Mouse (Mus musculus) limb, embryonic 13.5 days (tissue): ENCODE data around the gene Gm17190. TPM values are rescaled to one million over a fixed set of nuclear protein-coding genes. Genes with fewer than 3 reads are reported as not detected.
"Not testable (repeated sequence)": the region's sequence is repeated elsewhere in the genome, so short reads cannot be mapped to it uniquely, and the experiment has no call there.

ENCODE experiments used
- ATAC-seq: fragments of 200-750 bp; cut with Nextera tagmentation; 2 replicates; pipeline ENCODE4 v1.8.0; 2017; ENCODE audit warnings: low read depth, moderate number of reproducible peaks, moderate TSS enrichment; ENCODE audit not compliant: low FRiP score
- H3K27ac ChIP-seq: fragments of 300-500 bp; sonication (generic); 2 replicates; pipeline ENCODE4 v1.5.1; 2015; ENCODE audit warnings: inconsistent platforms, mild to moderate bottlenecking, moderate library complexity
- H3K27me3 ChIP-seq: fragments of 300-500 bp; sonication (generic); 2 replicates; pipeline ENCODE4 v1.6.1; 2015; ENCODE audit warnings: mild to moderate bottlenecking, inconsistent platforms
- H3K36me3 ChIP-seq: fragments of 300-500 bp; sonication (generic); 2 replicates; pipeline ENCODE4 v1.6.1; 2015; ENCODE audit warnings: inconsistent platforms, mild to moderate bottlenecking, moderate library complexity
- H3K4me1 ChIP-seq: fragments of 300-500 bp; sonication (generic); 2 replicates; pipeline ENCODE4 v1.6.1; 2015; ENCODE audit warnings: inconsistent platforms
- H3K4me2 ChIP-seq: fragments of 300-500 bp; sonication (generic); replicated peaks from 2 replicates; pipeline ENCODE4 v1.6.1; 2015; ENCODE audit warnings: inconsistent platforms, mild to moderate bottlenecking, moderate library complexity
- H3K4me3 ChIP-seq: fragments of 300-500 bp; sonication (generic); 2 replicates; pipeline ENCODE4 v1.5.1; 2015; ENCODE audit warnings: moderate library complexity, mild to moderate bottlenecking, inconsistent platforms
- H3K9ac ChIP-seq: fragments of 300-500 bp; sonication (generic); 2 replicates; pipeline ENCODE4 v1.6.1; 2015; ENCODE audit warnings: mild to moderate bottlenecking, inconsistent platforms
- H3K9me3 ChIP-seq: fragments of 300-500 bp; sonication (generic); 2 replicates; pipeline ENCODE4 v1.6.1; 2016; ENCODE audit warnings: inconsistent platforms
- WGBS: fragments of 180-500 bp; shearing (Covaris S2); methylation state at CpG from one replicate; pipeline ENCODE4 v1.1.7; 2015; 5-methylcytosine and 5-hydroxymethylcytosine counted together
- polyA plus RNA-seq: library from polyadenylated mRNA; unstranded; fragments of >200 nt; fragmentation: Nextera tagmentation; extraction: Ambion mirVana; gene quantifications from 2 replicates; pipeline ENCODE4 v1.2.1, GENCODE M21; 2015

Gene Gm17190
- polyA plus RNA-seq = not detected in 2 replicates

DNA sequence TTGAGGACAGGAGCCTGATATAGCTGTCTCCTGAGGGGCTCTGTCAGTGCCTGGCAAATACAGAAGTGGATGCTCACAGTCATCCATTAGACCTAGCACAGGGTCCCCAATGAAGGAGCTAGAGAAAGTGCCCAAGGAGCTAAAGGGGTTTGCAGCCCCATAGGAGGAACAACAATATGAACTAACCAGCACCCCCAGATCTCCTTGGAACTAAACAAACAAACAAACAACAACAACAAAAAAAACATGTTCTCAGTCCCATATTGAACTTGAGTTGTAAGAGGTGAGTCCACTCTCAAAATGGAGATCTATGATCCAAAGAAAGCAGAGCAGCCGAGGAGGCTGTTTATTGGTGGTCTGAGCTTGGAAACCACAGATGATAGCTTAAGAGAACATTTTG is at the start of gene Gm17190:
Gene Gm17190 (plus strand): TSS at position 301 of the 400 bp plus-strand sequence.
- not testable (repeated sequence) for H3K36me3 ChIP-seq, H3K4me2 ChIP-seq, H3K27ac ChIP-seq, H3K4me3 ChIP-seq, H3K9ac ChIP-seq, H3K4me1 ChIP-seq, H3K9me3 ChIP-seq, H3K27me3 ChIP-seq, ATAC-seq
- 87% methylated on average over 1 of the region's 1 CpGs for WGBS

DNA sequence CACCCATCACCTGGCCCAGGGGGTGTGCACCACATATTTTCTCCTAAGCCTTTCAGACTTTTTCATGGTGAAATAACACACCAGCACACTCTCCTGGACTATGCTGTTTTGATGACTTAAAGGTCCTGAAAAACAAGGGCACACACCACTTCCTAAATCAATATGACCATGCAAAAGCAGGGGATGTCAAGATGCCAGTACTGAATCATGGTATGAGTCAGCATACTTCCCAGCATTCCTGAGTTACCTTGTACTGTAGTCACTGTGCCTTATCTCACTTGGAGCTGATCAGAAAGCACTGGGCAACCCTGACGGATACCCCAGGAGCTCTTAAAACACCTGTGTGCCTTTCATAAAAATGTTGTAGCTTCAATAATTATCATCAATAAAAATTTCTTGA is 42.3 kb upstream of the Gm17190 start:
- H3K4me2 ChIP-seq = no peak overlapping the region
- H3K27me3 ChIP-seq = no peaks in the 10 kb centered on the region
- H3K27ac ChIP-seq = no peak overlapping the region
- no peak overlapping the region for H3K9ac ChIP-seq
- no peak overlapping the region for H3K4me3 ChIP-seq
- WGBS = 69% methylated on average over 1 of the region's 1 CpGs
- ATAC-seq = no peak
- no peaks in the 10 kb centered on the region for H3K36me3 ChIP-seq
- no peaks in the 10 kb centered on the region for H3K4me1 ChIP-seq
- 0 out of 2 replicates have a peak, but pooled peaks cover 6% of the 10 kb centered on the region for H3K9me3 ChIP-seq

DNA sequence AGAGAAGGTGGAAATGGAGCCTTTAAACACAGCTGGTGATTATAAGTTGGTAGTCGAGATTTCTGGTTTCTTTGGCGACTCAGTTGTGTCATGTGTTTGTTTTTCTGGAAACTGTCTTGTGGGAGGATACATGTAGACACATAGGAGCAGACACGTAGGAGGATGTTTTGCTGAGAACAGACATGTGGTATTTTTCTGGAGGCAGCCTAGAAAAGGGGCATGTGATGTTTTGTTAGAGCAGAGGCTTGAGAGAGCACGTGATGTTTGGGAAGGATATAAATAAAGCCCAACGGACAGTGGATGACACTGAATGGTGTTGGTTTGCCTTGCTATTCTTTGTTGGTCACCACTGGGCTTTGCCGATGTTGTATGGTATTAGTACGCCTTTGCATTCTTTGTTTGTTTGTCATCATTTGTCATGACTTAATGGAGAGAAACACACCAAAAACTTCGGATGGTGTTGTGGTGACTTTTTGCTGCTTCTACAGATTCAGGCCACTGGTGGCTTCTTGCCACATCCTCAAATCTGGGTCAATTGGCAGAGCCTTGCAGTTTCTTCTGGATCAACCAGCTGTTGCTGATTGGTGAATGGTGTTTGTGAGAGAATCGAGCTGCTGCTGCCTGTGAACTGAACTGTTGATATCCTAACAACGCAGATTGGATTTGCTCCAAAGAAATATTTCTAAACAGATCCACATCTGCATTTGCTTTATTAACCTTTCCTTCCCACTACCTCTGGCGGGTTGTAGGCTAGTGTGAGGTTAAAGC is 41.4 kb upstream of the Gm17190 start:
- Histone ChIP-seq H3K4me1 (no peaks in the 10 kb centered on the region), H3K4me3 (no peak overlapping the region), H3K36me3 (no peaks in the 10 kb centered on the region), H3K4me2 (no peak overlapping the region), H3K9me3 (0 out of 2 replicates have a peak, but pooled peaks cover 6% of the 10 kb centered on the region), H3K9ac (no peak overlapping the region), H3K27me3 (no peaks in the 10 kb centered on the region), H3K27ac (no peak overlapping the region)
- whole genome bisulfite sequencing = 79% methylated on average over 11 of the region's 11 CpGs
- no peak for ATAC-seq

DNA sequence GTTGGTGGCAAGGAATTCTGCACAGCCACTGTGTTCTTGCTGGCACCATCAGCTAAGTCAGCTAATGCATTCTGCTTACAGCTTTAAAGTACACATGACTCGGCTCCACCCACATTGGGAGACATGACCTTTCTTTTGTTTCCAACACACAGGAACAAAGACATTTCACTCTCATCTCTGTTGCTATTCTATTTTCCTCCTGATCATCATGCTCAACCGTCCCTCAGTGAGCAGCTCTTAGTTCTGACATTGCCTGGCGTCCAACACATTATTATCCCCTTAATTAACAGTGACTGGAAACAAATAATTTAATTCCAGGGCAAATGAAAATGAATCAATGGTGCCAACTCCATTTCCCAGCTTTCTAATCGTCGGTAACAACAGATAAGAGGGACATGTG is 36.5 kb upstream of the Gm17190 start:
- Histone ChIP-seq H3K9ac (no peak overlapping the region), H3K4me1 (no peaks in the 10 kb centered on the region), H3K4me2 (no peak overlapping the region), H3K27ac (no peak overlapping the region), H3K27me3 (no peaks in the 10 kb centered on the region), H3K36me3 (no peaks in the 10 kb centered on the region), H3K4me3 (no peak overlapping the region), H3K9me3 (0 out of 2 replicates have a peak, but pooled peaks cover 3% of the 10 kb centered on the region)
- WGBS = 76% methylated on average over 5 of the region's 5 CpGs
- ATAC-seq = no peak

DNA sequence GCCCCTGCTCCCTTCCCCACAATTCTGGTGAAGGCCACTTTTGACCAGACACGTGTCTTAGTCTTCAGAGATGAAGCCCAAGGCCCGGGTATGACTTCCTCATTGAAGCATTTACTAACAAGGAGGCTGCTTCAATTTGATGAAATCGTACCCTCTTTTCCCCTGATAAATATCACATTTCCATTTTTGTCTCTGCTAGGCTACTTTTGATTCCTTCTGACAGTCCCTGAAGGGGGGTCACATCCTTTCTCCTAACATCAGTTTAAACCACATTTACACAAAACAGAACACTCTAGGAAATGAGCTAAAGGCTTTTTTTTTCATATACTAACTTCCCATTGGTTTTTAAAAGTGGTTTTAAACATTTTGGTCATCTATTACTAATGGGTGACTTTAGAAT is 29.1 kb upstream of the Gm17190 start:
- H3K9ac ChIP-seq = no peak overlapping the region
- H3K27me3 ChIP-seq = no peaks in the 10 kb centered on the region
- H3K4me1 ChIP-seq = no peaks in the 10 kb centered on the region
- H3K9me3 ChIP-seq = no peaks in the 10 kb centered on the region
- H3K27ac ChIP-seq = no peak overlapping the region
- H3K4me3 ChIP-seq = no peak overlapping the region
- no peak for ATAC-seq
- H3K4me2 ChIP-seq = no peak overlapping the region
- 77% methylated on average over 3 of the region's 3 CpGs for WGBS
- no peaks in the 10 kb centered on the region for H3K36me3 ChIP-seq

DNA sequence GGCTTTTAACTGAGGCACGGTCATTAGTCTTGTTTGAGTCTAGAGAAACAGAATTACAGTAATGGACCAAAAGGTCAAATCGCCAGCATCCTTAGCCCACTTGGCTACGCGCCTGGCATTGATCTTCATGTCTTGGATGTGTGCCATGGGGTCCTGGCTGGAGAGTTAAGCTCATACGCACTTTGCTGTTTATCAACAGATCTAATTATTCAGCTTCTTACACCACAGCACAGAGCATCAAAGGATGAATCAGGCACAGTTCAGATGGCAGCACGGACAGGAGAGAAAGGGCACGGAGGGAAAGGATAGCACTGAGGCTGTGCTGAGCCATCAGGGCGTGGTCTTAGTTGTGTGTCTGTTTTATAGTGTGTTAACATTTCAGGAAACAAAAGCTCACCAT is 8.3 kb upstream of the Gm17190 start:
- Histone ChIP-seq H3K27ac (no peak overlapping the region), H3K9me3 (no peaks in the 10 kb centered on the region), H3K4me3 (no peak overlapping the region), H3K36me3 (no peaks in the 10 kb centered on the region), H3K27me3 (no peaks in the 10 kb centered on the region), H3K4me1 (no peaks in the 10 kb centered on the region), H3K4me2 (no peak overlapping the region), H3K9ac (no peak overlapping the region)
- no peak for ATAC-seq
- WGBS = 71% methylated on average over 8 of the region's 8 CpGs

DNA sequence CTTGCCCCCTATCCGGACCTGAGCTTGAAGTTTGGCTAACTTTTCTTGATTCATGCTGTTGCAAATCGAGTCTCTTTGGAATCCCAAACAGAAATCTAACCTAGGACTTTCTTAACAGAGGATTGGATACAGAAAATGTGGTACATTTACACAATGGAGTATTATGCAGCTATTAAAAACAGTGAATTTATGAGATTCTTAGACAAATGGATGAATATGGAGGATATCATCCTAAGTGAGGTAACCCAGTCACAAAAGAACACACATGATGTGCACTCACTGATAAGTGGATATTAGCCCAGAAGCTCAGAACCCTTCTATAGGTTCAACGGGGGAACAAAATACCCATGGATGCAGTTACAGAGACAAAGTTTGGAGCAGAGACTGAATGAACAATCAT is 578 bp upstream of the Gm17190 start, which contains the start of gene Gm20075:
Gene Gm20075 (minus strand): TSS at position 101 of the 400 bp plus-strand sequence.
- H3K9me3 ChIP-seq, H3K4me3 ChIP-seq, H3K36me3 ChIP-seq, ATAC-seq, H3K27me3 ChIP-seq, H3K27ac ChIP-seq, H3K9ac ChIP-seq, H3K4me1 ChIP-seq, H3K4me2 ChIP-seq: not testable (repeated sequence)
- 84% methylated on average over 3 of the region's 3 CpGs for WGBS

DNA sequence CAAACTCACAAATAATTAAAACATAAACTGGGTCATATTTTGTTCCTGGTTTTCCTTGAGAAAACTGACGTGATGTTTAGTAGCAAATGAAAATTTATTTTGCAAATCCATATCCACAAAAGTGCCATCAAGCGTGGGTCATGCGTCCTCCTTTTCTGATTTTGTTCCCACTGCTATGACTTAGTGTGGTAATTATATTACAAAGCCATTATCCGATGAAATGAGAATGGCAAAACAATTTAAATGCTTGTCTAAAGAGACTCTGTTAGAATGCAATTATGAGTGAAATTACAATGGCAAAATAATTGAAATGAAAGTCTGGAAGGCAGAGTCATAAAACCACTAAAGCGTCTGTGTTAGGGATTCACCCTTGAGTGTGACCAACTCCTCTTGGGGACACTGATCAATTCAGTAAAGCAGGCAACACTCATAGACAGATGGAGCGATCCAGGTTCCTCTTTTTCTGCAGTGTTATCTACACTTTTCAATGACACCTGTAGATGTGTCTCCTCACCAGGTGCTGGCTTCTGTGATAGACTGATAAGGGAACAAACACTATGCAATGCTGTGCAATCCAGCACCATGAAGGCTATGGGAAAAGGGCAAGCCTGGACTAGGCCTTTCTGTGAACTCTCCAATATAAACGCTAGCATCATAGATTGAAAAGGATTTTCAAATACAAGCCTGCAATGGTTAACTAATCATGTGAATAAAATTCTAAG is 3.9 kb downstream of the Gm17190 start:
- H3K36me3 ChIP-seq = no peaks in the 10 kb centered on the region
- no peaks in the 10 kb centered on the region for H3K27me3 ChIP-seq
- no peak overlapping the region for H3K9ac ChIP-seq
- no peaks in the 10 kb centered on the region for H3K9me3 ChIP-seq
- H3K4me2 ChIP-seq = no peak overlapping the region
- 91% methylated on average over 7 of the region's 7 CpGs for WGBS
- H3K27ac ChIP-seq = no peak overlapping the region
- H3K4me3 ChIP-seq = no peak overlapping the region
- H3K4me1 ChIP-seq = no peaks in the 10 kb centered on the region
- no peak for ATAC-seq

DNA sequence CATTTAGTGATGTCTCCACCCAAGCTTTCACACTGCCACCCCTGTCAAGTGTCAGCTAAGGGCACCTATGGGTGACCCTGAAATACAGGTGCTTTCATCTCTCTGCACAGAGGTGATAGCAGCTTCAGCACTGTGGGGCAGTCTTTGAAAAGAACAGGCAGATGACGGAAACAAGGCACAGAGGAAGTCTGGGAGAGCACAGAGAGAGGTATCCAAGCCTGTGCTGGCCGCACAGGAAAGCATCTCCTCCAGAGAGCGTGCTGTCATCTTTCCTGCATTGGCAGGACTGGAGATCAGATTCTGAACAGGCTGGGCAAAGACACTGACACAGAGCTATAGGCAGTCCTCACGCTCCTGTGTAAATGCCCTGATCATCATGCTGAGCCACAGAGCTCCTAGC is 9.1 kb downstream of the Gm17190 start:
- no peak overlapping the region for H3K4me2 ChIP-seq
- H3K27ac ChIP-seq = no peak overlapping the region
- no peaks in the 10 kb centered on the region for H3K4me1 ChIP-seq
- no peaks in the 10 kb centered on the region for H3K36me3 ChIP-seq
- no peaks in the 10 kb centered on the region for H3K9me3 ChIP-seq
- H3K27me3 ChIP-seq = no peaks in the 10 kb centered on the region
- no peak overlapping the region for H3K9ac ChIP-seq
- ATAC-seq = no peak
- no peak overlapping the region for H3K4me3 ChIP-seq
- 72% methylated on average over 4 of the region's 4 CpGs for WGBS

DNA sequence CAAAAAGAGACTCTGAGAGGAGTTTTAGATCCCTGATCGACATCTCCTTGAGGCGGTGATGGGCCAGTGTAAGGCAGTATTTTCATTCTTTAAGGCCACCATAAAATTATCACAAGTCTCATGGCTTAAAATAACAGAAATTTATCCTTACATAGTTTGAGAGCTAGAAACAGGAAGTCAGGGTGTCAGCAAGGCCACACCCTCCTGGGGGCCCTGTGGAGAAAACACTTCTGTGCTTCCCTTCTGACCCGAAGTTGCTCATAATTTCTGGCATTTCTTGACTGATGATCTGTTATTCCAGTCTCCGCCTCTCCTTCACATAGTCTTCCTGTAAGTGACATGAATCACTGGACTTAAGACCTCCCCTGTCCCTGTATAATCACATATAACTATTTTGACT is 24.5 kb downstream of the Gm17190 start:
- Histone ChIP-seq H3K36me3 (no peaks in the 10 kb centered on the region), H3K9me3 (no peaks in the 10 kb centered on the region), H3K4me3 (no peak overlapping the region), H3K27ac (no peak overlapping the region), H3K4me2 (no peak overlapping the region), H3K27me3 (no peaks in the 10 kb centered on the region), H3K4me1 (no peaks in the 10 kb centered on the region), H3K9ac (no peak overlapping the region)
- ATAC-seq = no peak
- WGBS = 74% methylated on average over 4 of the region's 4 CpGs

DNA sequence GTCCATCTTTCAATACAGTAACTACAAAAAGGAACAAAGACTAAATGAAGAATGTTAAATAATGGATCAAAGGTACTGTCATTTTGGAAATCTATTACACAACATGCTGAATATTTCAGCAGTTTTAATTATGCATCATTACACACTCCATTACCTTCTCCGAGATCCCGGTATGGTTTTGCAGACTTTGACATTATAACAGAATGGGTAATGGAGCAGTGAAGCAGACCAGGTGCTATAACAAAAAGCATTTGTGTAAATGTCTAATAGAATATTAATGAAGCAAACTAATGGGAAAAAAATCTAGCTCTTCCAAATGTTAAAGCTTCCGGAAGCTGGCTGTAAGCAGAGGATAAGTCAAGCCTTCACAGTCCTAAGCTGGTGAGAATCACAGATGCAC is 28.9 kb downstream of the Gm17190 start:
- WGBS = 90% methylated on average over 3 of the region's 3 CpGs
- H3K36me3 ChIP-seq = no peaks in the 10 kb centered on the region
- H3K4me1 ChIP-seq = no peaks in the 10 kb centered on the region
- H3K9ac ChIP-seq = no peak overlapping the region
- H3K27me3 ChIP-seq = no peaks in the 10 kb centered on the region
- H3K4me3 ChIP-seq = no peak overlapping the region
- ATAC-seq = no peak
- no peaks in the 10 kb centered on the region for H3K9me3 ChIP-seq
- H3K27ac ChIP-seq = no peak overlapping the region
- no peak overlapping the region for H3K4me2 ChIP-seq

DNA sequence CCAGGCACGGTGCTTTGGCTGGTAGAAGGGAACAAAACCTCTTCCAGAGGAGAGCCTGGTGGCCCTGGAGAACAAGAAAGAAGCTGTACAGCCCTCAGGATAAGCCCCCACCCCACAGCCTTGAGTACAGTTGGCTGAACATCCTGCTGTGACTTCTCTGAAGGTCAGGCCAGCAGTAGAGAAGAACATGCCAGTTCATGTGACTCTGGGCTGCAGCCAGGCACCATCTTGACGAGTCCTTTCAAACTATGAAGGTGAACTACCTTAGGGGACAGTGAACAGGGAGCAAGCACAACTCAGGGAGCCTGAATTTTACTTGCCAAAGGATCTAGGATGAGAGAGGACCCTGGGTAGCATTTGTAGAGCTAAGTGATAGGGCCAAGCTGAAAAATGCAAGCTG is 30.9 kb downstream of the Gm17190 start:
- H3K4me1 ChIP-seq = no peaks in the 10 kb centered on the region
- H3K4me3 ChIP-seq = no peak overlapping the region
- no peaks in the 10 kb centered on the region for H3K27me3 ChIP-seq
- no peaks in the 10 kb centered on the region for H3K36me3 ChIP-seq
- ATAC-seq = no peak
- H3K27ac ChIP-seq = no peak overlapping the region
- H3K9ac ChIP-seq = no peak overlapping the region
- 78% methylated on average over 2 of the region's 2 CpGs for WGBS
- no peaks in the 10 kb centered on the region for H3K9me3 ChIP-seq
- no peak overlapping the region for H3K4me2 ChIP-seq
